Mouse (Mus musculus) thymus, postnatal 14 days (tissue): ENCODE results near the gene Itsn2.
"Not testable (repeated sequence)": the region's sequence is repeated elsewhere in the genome, so short reads cannot be mapped to it uniquely, and the experiment has no call there.

Experiments used
- DNase-seq: peaks from one replicate; pipeline ENCODE4 v3.0.0; 2021

Itsn2 gene

DNA sequence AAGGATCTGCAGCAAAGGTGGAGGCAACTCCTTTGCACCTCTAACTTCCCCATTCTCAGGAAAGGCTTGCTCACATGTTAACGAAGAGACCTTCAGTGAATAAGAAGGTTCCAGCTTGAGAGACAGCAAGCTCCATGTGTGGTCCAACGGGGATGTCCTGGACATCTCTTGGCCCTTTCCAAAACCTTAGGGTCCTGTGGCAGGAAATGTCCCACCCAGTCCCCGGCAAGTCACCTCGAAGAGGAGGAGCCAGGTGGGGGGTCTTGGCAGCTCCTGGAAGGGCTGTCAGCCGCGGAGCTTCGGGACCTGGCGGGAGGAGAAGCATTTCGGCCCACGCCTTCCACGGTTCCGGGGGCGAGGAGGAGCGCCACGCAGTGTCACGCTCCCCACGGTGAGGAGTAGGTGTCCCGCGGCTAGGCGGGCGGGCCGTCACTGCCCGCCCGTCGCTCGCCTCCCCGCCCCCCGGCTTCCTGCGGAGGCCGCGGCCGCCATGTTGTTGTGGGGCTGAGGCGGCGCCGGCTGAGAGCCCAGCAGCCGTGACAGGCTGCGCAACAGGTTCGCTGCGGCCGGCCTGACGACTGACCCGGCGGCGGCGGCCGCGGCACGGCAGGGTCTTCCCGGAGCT lies at the start of gene Itsn2, which contains the start of gene Gm3625:
Itsn2 (plus strand) TSS at position 98 of the 625 bp plus-strand sequence.
Gm3625 (minus strand) TSS at position 387 of the 625 bp plus-strand sequence.
- DNase-seq, result peak; percentile 82

DNA sequence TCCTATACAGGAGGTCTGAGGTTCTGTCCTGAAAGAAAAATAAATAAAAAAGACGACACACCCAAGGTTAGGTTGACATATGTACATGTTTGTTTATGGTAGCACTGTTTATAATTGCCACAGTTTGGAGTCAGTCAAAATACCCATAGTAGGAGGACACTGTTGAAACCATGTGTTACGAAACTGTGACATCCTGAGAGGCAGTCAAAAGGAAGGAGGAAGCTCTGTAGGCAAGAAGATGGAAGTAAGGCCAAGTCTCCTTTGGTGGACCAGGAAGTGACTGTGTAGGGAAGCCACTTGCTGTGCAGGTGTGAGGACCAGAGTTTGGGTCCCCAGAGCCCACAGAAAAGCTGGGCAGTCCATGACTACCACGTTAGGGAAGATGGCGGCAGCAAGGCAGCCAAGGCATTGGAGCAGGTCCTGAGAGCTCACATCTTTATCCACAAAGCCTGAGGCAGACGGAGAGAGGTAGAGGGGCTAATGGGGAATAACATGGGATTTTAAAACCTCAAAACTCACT lies 48.0 kb upstream of the Itsn2 start:
- no peak for DNase-seq

DNA sequence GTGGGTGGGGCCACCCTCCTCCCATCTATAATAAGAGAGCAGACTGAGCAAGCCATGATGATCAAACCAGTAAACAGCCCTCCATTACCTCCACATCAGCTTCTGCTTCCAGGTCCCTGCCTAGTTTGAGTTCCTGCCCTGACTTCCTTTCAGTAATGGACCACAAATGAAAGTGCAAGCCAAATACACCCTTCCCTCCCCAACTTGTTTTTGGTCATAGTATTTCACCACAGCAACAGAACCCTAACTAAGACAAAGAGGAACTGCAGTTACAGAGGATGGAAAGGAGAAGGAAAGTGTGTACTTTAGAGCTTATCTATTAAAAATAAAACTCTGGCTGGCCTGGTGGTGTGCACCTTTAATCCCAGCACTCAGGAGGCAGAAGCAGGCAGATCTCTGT lies 47.0 kb upstream of the Itsn2 start:
- no peak for DNase-seq

DNA sequence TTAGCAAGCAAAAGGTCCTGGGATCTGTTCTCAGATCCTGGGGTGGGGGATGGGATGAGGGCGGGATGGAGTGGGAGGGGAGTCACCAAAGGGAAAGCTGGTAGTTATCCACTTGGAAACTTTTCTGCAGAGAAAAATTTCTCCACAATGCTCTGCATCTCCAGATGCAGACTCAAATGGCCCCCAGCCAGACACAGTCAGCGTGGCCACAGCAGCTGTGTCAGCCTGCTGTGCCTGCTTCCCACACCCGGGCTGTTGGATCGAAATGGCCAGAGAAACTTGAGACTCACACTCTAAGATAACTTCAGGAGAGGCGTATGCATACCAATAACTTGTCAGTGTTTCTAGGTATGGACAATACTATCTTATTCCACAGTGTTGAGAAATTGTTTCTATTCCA lies 45.9 kb upstream of the Itsn2 start:
- DNase-seq, result no peak

DNA sequence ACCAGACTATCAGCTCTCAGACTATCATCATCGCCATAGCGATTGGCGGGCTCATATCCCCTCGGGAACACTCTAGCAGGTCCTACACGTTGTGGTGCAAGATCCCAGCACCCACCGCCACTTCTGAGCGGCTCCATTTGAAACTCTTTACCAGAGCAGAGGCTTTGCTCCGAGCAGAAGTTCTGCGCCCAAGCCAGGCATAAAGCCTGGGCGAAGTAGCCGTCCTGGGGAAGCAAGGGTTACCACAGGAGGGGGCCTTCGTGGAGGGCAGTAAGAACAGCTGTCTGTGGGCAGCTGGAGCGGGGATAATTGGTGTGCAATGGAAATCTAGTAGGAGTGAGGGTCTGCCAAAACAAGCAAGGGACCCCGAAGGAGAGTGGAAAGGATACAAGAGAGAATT lies 44.9 kb upstream of the Itsn2 start:
- no peak for DNase-seq

DNA sequence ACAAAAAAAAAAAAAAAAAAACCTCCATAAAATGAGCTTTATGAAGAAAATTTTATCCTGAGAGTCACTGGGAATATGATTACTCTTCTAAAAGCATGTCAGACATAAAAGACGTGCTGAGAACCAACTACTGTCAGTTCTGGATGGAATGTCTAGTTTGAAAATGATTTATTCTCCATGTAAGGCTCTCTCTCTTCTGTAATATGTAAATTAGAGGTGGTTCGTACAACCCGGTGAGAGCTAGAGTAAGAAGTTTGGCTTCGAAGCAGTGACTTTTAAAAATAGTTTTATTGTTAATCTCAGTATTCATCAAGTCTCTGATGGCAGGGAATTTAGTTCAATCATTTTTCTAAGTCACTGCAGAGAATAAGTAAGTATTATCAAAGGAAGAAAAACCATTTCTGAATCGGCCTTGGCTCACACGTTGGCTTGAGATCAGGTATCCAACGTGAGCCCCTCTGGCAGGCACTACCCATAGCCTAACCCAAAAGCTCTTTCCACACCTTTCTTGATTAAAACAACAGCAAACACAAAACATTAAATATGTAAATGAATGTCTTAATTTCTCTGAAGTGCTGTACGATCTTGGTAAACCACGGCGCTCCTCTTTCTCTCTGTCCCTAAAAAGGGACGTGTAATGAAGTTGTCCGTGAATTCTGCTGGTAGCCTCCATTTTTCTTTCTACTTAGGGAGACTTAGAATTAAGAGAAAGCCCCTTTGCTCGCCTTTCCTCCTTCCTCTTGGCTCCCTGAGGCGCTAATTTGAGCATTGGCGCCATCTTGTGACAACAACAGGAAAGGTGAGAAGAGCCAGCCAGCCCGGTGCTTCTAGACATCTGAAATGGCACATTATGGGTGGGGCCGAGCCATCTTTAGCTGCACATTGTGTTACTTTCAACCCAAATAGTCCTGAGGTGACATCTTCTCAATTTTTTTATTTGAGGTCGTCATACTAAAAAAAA lies 44.1 kb upstream of the Itsn2 start:
- DNase-seq, result peak; percentile 80

DNA sequence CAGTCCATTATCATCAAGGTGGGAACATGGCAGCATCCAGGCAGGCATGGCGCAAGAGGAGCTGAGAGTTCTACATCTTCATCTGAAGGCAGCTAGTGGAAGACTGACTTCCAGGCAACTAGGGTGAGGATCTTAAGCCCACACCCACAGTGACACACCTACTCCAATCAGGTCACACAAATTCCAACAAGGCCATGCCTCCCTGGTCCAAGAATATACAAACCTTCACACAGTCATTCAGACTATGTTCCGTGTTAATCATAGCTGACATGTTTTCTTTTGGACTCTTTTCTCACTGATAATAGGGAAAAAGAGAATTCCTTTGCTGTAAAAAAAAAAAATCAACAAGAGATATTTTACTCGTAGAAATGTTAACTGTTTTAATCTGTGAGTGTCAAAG lies 38.7 kb upstream of the Itsn2 start:
- DNase-seq, result not testable (repeated sequence)

DNA sequence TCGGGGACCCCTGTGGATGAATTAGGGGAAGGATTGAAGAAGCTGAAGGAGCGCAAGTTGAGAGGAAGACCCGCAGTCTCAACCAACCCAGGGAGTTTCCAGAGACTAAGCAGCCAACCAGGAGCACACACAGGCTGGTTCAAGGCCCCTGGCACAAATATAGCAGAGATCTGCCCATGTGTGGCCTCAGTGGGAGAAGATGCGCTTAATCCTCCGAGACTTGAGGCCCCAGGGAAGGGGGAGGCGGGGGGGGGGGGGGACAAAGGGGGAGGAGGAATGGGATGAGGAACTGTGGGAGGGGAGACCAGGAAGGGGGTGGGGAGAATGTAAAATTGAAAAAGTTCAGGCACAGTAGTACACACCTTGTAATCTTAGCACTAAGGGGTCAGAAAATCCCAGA lies 37.0 kb upstream of the Itsn2 start:
- no peak for DNase-seq

DNA sequence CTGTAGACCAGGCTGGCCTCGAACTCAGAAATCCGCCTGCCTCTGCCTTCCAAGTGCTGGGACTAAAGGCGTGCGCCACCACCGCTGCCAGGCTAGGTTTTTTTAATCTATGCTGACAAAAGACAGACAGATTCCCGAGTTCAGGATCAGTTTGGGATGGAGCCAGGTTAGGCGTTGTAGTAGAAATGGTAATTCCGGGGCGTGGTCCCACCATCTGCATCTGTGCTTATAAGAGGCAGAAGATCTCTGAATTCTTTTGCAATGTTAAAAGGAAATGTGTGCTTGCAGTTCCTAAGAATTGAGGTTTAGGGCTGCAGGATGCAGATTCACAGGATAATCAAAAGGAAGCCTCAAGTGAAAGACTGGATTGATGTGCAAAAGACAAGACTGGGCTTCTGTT lies 35.5 kb upstream of the Itsn2 start:
- no peak for DNase-seq

DNA sequence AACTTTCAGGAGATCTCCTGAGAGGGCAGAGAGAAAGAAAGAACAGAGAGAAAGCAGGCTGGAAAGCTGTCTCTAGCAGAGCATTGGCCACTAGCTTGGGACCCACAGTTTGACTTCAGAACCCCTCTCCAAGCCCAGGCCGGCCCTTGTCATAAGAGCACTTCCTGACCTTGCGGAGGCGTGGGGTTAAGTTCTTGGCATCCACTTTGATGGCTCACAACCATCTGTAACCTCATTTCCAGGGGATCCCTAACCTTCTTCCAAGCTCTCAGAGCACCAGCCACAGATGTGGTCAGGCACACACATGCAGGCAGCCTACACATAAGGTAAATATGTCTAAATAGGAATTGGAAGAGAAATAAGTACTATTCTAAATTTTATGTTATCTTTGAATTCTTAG lies 35.0 kb upstream of the Itsn2 start:
- DNase-seq, result no peak

DNA sequence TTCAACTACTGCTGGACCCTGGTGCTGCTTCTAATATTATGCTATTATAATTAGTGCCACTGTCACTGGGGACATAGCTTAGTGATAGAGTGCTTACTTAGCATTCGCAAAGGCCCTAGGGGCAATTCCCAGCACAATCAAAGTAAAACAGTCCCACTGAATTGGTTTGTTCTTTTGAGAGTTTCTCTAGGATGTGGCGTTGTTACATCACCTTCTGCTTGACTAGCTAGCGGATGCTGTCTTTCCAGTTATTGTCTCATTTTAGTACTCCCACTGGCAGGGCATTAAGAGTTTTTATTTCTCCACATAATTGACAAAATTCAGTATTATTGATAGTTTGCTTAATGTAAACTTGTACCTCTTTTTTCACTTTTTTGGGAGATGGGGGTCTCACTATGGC lies 34.4 kb upstream of the Itsn2 start:
- no peak for DNase-seq

DNA sequence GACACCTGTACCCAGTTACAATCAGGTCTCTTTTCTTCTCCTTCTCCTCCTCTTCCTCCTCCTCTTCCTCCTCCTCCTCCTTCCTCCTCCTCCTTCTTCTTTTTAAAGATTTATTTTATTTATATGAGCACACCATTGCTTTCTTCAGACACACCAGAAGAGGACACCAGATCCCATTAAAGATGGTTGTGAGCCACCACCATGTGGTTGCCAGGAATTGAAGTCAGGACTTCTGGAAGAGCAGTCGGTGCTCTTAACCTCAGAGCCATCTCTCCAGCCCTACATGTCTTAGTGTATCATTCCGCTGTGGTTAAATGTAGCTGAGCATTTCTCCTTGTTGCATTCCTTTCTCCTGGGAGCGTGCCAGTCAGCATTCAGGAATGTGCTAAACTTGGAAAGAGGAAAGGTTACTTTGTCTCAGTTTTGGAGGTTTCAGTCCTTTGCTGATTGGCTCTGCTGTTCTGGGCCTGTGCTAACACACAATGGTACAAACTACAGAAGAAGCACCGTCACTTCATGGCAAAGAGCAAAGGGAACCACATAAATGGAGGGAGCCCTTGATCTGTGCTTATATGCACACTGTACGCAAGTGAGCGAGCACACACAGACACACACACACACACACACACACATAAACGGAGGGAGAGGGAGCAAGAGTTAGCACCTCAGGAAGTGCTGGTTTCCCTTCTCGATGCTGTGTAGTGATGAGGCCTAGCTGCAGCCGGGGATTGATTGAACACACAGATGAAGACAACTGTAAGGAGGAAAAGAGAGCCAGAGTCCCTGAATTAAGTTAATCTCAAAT lies 33.8 kb upstream of the Itsn2 start:
- peak; percentile 60 for DNase-seq

DNA sequence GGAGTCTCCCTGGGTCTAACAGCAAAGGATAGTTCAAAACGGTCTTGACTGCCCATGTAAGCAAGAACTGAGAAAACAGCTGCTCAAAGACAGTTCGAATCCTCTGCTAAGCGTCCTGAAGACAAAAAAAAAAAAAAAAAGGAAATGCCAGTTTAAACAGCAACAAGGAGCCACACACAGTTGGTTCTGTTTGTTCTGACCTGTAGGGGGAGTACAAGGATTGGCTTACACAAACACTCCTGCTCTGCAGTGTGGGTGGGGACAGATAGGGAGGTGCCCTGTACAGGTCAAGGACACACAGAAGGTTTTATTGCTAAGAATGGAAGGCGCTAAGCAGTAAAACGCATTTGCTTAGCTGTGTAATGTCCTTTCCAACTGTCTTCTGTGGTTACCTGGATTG lies 20.6 kb upstream of the Itsn2 start:
- DNase-seq, result peak; percentile 68

DNA sequence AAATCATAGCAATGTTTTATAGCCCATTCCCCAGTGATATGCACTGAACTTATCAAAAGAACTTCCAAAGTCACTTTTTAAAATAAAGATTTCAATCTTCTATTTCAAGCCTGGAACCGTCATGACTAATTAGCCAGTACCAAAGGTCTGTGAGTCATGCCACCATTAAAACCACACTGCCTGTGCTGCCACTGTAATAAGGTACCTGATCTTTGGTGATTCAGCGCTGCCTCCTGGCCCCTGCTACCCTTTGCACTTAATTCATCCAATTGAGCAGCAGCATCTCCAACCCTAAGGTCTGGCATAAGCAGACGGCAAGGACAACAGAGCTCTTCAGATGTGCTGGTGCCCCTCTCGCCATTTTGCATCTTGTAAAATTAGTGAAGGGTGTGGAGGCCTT lies 18.4 kb upstream of the Itsn2 start:
- DNase-seq, result no peak

DNA sequence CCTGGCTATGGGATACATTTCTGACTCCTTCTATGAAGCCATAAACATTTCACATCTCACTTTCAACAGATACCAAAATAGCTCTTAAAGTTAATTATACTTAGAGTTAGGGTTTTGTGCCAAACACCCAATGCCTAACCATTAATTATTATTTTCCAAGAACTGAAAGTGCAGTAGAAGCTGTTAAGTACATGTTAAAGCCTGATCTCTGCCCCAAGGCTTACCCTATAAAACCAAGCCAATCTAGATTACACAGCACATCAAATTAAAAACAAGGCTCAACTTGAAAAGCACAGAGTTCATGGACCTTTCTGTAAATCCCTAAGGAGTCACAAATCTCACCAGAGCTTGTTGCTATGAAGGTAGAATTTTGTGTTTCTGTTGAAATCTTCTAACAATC lies 10.1 kb upstream of the Itsn2 start:
- no peak for DNase-seq

DNA sequence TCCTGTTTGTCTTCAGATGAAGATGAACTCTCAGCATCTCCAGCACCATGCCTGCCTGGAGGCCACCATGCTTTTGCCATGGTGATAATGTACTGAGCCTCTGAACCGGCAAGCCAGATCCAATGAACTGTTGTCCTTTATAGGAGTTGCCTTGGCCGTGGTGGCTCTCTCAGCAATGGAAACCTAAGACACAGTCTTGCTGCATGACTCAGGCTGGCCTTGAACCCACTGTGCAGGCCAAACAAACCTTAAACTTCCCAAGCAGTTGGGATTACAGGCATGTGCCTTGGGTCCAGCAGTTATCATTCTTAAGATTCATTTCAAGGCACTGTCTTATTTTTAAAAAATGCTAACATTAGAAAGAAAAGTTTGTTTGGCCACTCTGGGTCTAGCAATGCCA lies 4.6 kb upstream of the Itsn2 start:
- no peak for DNase-seq

DNA sequence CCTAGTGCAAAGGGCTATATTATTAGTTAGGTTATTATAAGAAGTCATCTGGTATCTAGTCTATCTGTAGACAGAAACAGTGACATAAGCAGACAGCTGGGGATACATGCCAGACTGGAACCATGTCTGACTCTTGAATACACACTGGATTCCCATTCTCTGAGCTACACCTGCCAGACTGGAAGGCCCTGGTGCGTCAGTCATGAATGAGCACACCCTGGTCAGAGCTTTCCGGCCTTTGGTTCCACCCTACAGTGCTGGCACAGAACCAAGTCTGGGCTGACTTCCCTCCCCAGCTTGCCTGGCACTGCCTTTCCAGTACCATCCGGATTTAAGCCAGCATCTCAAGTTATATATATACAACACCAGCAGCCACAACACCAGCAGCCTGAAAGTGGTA lies 3.8 kb upstream of the Itsn2 start:
- no peak for DNase-seq

DNA sequence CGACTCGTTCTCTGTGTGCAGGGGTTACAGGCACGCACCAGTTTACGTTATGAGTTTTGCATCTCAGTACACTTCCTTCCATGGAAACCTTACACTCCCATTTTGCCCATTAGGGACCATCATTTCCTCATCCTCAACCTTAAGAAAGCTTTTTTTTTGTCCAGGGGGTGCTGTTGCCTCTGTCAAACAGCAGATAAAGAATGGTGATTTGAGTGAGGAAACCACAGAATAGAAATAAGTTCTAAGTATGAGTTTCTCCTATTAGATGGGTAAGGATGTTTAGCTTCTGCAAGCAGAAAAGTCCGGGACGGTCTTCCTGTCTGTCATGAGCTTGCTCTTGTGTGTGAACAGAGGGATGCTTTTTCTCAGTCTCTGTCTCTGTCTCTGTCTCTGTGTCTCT lies 413 bp upstream of the Itsn2 start:
- DNase-seq, result peak; percentile 14

DNA sequence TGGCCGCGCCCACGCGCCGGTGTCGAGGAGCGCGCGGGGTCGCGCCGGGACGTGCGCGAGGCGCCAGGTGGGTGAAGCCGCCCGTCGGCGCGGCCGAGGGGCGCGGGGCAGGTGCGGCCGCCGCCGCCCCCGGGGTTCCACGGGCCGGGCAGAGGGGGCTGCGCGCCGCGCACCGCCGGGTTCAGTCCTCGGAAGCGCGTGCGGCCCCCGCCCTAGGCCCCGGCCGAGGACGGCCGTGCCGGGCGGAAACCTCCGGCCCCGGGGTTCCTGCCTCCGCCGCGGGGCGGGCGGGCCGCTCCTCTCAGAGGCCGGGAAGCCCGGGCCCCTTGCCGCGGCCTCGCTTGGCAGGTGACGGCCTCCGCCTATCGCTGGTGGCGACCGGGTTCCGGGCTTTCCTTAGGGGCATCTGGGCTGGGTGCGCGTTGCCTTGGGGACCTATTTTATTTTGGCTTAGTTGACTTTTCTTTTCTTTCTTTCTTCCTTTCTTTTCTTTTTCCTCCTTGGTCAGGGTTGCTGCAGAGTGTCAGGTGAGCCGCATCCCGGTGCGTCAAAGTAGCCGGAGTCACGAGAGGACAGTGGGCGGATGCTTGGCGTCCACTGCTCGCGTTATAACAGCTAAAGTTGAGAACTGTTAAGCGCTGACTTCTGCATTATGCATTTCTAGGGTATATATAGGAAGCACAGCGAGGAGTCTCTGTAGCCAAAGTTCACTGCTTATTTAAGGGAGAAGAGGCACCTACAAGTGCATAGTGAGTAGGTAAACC lies 910 bp downstream of the Itsn2 start:
- peak; percentile 73 for DNase-seq

DNA sequence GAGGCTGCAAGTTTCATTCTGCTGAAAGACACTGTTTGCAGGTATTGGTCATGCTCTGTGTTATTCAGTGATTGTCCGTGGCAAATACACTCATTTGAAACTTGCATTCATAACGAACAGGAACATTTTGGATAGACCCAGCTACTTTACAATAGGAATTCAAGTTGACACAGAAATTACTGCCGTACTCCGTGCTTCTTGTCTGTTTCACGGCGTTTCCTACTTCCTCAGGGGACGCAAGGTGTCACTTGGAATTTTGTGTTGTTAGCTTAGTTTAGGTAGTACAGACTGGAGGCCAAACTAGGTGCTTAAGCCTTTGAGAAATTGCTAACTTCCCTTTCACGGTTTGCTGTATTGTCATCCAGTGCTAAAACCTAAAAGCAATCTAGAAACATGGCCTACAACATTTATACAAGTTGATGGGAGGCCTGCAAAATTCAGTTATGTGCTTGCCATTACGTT lies 1.5 kb downstream of the Itsn2 start:
- no peak for DNase-seq

DNA sequence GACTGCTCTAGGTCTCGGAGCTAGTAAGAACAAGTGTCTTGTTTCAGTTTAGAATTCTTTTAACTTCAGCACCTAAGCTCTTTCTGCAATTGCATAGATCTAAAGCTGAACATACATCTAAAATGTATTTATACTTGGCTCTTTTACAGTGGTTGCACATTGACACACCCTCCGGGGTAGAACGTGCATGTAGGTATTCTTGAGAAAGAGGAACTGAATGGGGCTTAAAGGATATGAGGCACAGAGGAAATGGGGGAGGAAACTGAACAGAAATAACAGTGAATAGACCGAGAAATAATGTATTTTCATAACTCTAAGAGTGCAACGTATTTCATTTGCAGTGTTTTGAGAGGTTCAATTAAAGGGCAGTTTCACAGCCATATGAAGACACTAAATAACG lies 2.6 kb downstream of the Itsn2 start:
- DNase-seq, result peak; percentile 25
